In genomic region chr3:80255304-80255703, GRCm38 (mm10) we compare ENCODE assay signal across 25 mouse cellular contexts.
DNase-seq lines count a peak whose midpoint lies in the region; ATAC-seq and TF ChIP-seq lines count a peak whose summit lies in the region.
"Had no signal": no experiment of that assay in that cellular context is flagged by ENCODE, and none has a peak within 500 bp of the region (broad histone marks: within the 10 kb centered on the region; RNA-seq: fewer than 3 reads in every experiment).

No protein-coding gene starts in this region.

- no peak for DNase-seq in frontal cortex, postnatal 14 days (ENCODE audit: low spot score in 2 of 2)
- DNase-seq in layer of hippocampus, adult 2 months (ENCODE audit: low spot score in 2 of 2): no peak
- no peak for DNase-seq in layer of hippocampus, postnatal 10 days (ENCODE audit: low spot score in 2 of 2)
- peak; percentile 72 for DNase-seq in brain, adult 2 months (ENCODE audit: low read depth, low spot score)
- peak; percentile 69 for DNase-seq in telencephalon, adult 2 months (ENCODE audit: low read depth, low spot score)
- DNase-seq: adrenal gland, adult 8-10 months; adrenal gland, postnatal 14 days; adrenal gland, postnatal 36 days; B cell, adult 2 months; cerebellum, adult 11 months; cerebellum, adult 18-20 months; cerebellum, adult 8-10 months; cerebellum, adult 9-11 months; cerebellum, postnatal 14 days; cerebellum, postnatal 36 days had no signal

- H3K27ac ChIP-seq in layer of hippocampus, adult 2 months: peak overlapping the region; percentile 62
- H3K27ac ChIP-seq: embryonic facial prominence, embryonic 10.5 days; embryonic facial prominence, embryonic 12.5 days; forebrain, embryonic 10.5 days; forebrain, embryonic 12.5 days had no signal

- H3K4me3 ChIP-seq in layer of hippocampus, adult 2 months: no peak overlapping the region
- H3K4me3 ChIP-seq: embryonic facial prominence, embryonic 10.5 days; embryonic facial prominence, embryonic 12.5 days; forebrain, embryonic 10.5 days; forebrain, embryonic 12.5 days had no signal

- ATAC-seq in frontal cortex, adult (ENCODE audit: low TSS enrichment): peak; percentile 88
- no peak for ATAC-seq in erythroid progenitor cell, adult 5-6 weeks (replicated peaks; ENCODE audit: low FRiP score, poor library complexity, severe bottlenecking)
- ATAC-seq: activated CD4-positive, CD25-positive, alpha-beta regulatory T cell, adult 4 months; CD4-positive, CD25-positive, alpha-beta regulatory T cell, adult 4 months; forebrain, embryonic 14.5 days; Patski had no signal

- no peak for TF ChIP-seq CTCF in layer of hippocampus, adult 2 months (conservative IDR thresholded peaks at IDR 0.05)

Comparison
In these comparisons a context has a peak if more than half of its experiments do, and no peak if none do; other contexts are left out.
1. DNase-seq: peak in brain, adult 2 months (single experiment) and telencephalon, adult 2 months (single experiment); none in frontal cortex, postnatal 14 days (0 of 2), layer of hippocampus, adult 2 months (0 of 2) and layer of hippocampus, postnatal 10 days (0 of 2).